Mouse (Mus musculus) liver, embryonic 11.5 days (tissue): ENCODE measurements around the gene Tnni3. TPM values are rescaled to one million over a fixed set of nuclear protein-coding genes. Genes with fewer than 3 reads are reported as not detected.

Source experiments
- ATAC-seq: fragments of 200-750 bp; cut with Nextera tagmentation; replicated peaks from 2 replicates; pipeline ENCODE4 v1.8.0; 2017; ENCODE audit warnings: moderate number of reproducible peaks, mild to moderate bottlenecking, moderate TSS enrichment, moderate library complexity; ENCODE audit not compliant: low FRiP score
- DNase-seq: peaks from one replicate; pipeline ENCODE4 v3.0.0-alpha.2; 2017; ENCODE audit warnings: low spot score
- H3K27ac ChIP-seq: fragments of 300-500 bp; sonication (generic); 2 replicates; pipeline ENCODE4 v1.5.1; 2014; ENCODE audit warnings: mild to moderate bottlenecking, low read depth, low read length, control low read depth
- H3K27me3 ChIP-seq: fragments of 300-500 bp; sonication (generic); replicated peaks from 2 replicates; pipeline ENCODE4 v1.6.1; 2014; ENCODE audit warnings: low read length, mixed read lengths; ENCODE audit not compliant: control insufficient read depth, insufficient read depth
- H3K36me3 ChIP-seq: fragments of 300-500 bp; sonication (generic); 2 replicates; pipeline ENCODE4 v1.6.1; 2014; ENCODE audit warnings: mild to moderate bottlenecking, low read length, moderate library complexity, mixed read lengths; ENCODE audit not compliant: control insufficient read depth, insufficient read depth
- H3K4me1 ChIP-seq: fragments of 300-500 bp; sonication (generic); replicated peaks from 2 replicates; pipeline ENCODE4 v1.6.1; 2014; ENCODE audit warnings: low read length, mixed read lengths; ENCODE audit not compliant: control insufficient read depth, insufficient read depth
- H3K4me2 ChIP-seq: fragments of 300-500 bp; sonication (generic); 2 replicates; pipeline ENCODE4 v1.6.1; 2014; ENCODE audit warnings: mild to moderate bottlenecking, control low read depth, moderate library complexity
- H3K4me3 ChIP-seq: fragments of 300-500 bp; sonication (generic); 2 replicates; pipeline ENCODE4 v1.5.1; 2014; ENCODE audit warnings: low read depth, low read length, control low read depth
- H3K9ac ChIP-seq: fragments of 300-500 bp; sonication (generic); 2 replicates; pipeline ENCODE4 v1.6.1; 2014; ENCODE audit warnings: low read depth, low read length, control low read depth
- H3K9me3 ChIP-seq: fragments of 300-500 bp; sonication (generic); 2 replicates; pipeline ENCODE4 v1.6.1; 2016; ENCODE audit warnings: low read length, inconsistent platforms, mixed read lengths; ENCODE audit not compliant: control insufficient read depth
- WGBS: fragments of 180-500 bp; shearing (Covaris S2); extraction: QIAGEN DNeasy Blood & Tissue Kit; methylation state at CpG from one replicate; pipeline ENCODE4 v1.1.7; 2014; 5-methylcytosine and 5-hydroxymethylcytosine counted together
- polyA plus RNA-seq: library from polyadenylated mRNA; unstranded; fragments of >200 nt; fragmentation: Nextera tagmentation; extraction: Ambion mirVana; gene quantifications from 2 replicates; pipeline ENCODE4 v1.2.1, GENCODE M21; 2014

The Tnni3 gene
- polyA plus RNA-seq, 1 experiment from 2014 or later, result 17.0 TPM

DNA sequence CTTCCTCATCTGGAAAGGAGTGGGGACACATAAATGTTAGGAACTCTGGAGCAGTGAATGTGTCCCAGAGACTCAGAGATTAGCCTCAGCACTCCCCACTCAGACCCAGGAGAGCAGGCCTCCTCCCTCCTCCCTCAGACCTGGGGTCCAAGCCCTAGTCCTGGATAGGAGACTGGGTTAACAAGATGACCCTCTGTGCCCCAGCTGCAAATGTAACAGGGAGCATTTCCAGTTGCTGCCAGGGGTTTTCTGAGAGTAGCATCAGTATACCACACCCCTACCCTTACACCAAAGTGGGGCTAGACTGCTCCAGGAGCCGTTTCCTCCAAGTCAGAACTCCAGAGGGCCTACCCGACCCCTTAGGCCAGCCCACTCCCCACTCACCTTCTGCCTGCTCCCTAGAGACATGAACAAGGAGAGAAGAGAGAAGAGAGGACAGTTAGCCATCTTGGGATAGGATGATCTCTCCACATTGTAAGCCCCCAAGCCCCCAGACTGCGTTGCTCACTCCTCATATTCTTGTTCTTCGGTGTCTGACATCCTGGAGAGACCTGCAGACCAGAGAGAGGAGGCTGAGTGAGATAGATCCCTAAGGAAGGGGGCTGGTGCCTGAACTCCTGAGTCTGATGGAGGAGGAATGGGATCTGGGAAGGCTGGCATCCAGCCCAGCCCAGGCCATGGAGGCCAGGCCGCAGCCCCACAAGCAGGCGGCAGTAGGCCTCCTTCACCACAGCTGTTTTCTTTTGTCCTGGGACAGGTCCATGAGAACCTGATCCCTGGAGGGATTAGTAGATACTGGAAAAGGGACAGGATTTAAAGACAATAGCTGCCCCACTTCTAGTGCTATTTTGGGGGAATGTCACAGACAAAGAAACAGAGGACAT lies 10.0 kb downstream of the Tnni3 start:
- no peak for DNase-seq
- 71% methylated on average over 6 of the region's 6 CpGs for WGBS
- Histone ChIP-seq H3K27me3 (no peaks in the 10 kb centered on the region), H3K36me3 (no peaks in the 10 kb centered on the region), H3K9ac (no peak overlapping the region), H3K4me3 (no peak overlapping the region), H3K9me3 (no peaks in the 10 kb centered on the region), H3K4me1 (peaks cover 13% of the 10 kb centered on the region), H3K4me2 (no peak overlapping the region), H3K27ac (no peak overlapping the region)
- ATAC-seq, result no peak

GRCm38 (mm10) chr7:4513236-4513635 lies 10.8 kb downstream of the Tnni3 start:
- peak; percentile 46 for DNase-seq
- Histone ChIP-seq H3K4me2 (no peak overlapping the region), H3K9ac (no peak overlapping the region), H3K36me3 (no peaks in the 10 kb centered on the region), H3K27ac (no peak overlapping the region), H3K4me3 (no peak overlapping the region), H3K4me1 (peaks cover 16% of the 10 kb centered on the region), H3K27me3 (no peaks in the 10 kb centered on the region), H3K9me3 (no peaks in the 10 kb centered on the region)
- WGBS, result 24% methylated on average over 13 of the region's 13 CpGs
- 0 out of 2 replicates have a peak, but pooled peaks have one; percentile 9 for ATAC-seq

DNA sequence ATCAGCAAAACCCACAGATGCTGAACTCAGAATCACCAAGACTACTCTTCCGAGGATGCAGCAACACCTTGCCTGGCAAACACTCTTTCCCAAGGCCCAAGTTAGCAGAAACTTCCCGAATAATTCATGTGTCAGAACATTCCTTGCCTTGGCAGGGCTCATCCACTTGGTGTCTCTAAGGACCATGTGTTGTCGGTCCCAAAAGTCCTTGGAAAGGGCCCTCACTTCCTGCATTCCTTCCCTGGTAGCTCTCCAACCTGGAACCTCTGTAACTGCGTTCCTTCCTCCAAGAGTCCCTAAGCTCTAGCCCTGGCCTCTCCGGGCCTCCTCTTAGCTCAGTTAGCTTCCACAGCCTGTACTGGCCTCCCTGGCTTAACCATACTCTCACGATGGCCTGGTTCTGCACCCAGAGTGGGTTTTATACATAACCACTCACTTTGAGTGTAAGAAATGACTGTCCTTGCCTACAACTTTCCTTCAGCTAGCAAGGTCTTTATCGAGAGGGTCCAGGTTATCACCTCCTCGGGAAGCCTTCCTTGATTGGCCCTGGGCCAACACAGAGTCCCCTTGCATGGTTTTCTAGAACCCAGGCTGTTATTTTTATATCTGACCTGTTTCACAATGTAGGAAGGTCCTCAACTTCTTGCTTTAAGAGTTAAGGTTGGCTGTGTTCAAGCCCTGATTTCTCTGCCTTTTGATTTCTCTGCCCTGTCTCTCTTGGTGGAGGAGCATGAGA lies 12.4 kb downstream of the Tnni3 start:
- H3K4me3 ChIP-seq, result no peak overlapping the region
- H3K27me3 ChIP-seq, result no peaks in the 10 kb centered on the region
- H3K9ac ChIP-seq, result no peak overlapping the region
- ATAC-seq, result no peak
- WGBS, result 77% methylated on average over 8 of the region's 8 CpGs
- DNase-seq, result no peak
- peaks cover 18% of the 10 kb centered on the region for H3K4me1 ChIP-seq
- no peaks in the 10 kb centered on the region for H3K36me3 ChIP-seq
- no peak overlapping the region for H3K27ac ChIP-seq
- H3K4me2 ChIP-seq, result no peak overlapping the region
- no peaks in the 10 kb centered on the region for H3K9me3 ChIP-seq

GRCm38 (mm10) chr7:4509863-4510608 lies 14.0 kb downstream of the Tnni3 start:
- Histone ChIP-seq H3K27me3 (no peaks in the 10 kb centered on the region), H3K9ac (0 out of 2 replicates have a peak overlapping the region, but pooled peaks have one; percentile 0), H3K9me3 (no peaks in the 10 kb centered on the region), H3K4me1 (peaks cover 13% of the 10 kb centered on the region), H3K36me3 (no peaks in the 10 kb centered on the region), H3K4me2 (peak overlapping the region; percentile 53), H3K4me3 (peak overlapping the region; percentile 1), H3K27ac (no peak overlapping the region)
- DNase-seq, result peak; percentile 75
- 21% methylated on average over 24 of the region's 24 CpGs for WGBS
- ATAC-seq, result peak; percentile 75

DNA sequence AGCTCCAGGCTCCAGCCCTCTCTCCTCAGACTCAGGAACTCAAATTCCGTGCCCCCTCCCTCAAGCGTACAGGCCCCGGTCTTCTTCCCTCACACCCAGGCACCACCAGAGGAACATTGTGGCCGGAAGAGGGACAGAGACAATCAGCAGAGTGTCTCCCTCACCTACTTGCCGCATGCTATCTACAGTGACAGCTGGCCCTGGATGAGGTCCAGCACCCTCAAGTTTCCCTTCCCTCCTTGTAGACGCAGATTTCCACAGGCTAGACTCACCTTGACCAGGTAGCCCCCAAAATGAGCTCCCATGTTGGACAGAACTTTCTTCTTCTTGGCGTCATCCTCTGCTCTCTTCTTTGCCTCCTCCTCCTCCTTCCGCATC lies 15.3 kb downstream of the Tnni3 start:
- Histone ChIP-seq H3K36me3 (no peaks in the 10 kb centered on the region), H3K4me3 (no peak overlapping the region), H3K27ac (no peak overlapping the region), H3K4me1 (peaks cover 24% of the 10 kb centered on the region), H3K9ac (no peak overlapping the region), H3K9me3 (no peaks in the 10 kb centered on the region), H3K4me2 (peak overlapping the region; percentile 53), H3K27me3 (no peaks in the 10 kb centered on the region)
- 56% methylated on average over 8 of the region's 8 CpGs for WGBS
- ATAC-seq (no peak), DNase-seq (no peak)

DNA sequence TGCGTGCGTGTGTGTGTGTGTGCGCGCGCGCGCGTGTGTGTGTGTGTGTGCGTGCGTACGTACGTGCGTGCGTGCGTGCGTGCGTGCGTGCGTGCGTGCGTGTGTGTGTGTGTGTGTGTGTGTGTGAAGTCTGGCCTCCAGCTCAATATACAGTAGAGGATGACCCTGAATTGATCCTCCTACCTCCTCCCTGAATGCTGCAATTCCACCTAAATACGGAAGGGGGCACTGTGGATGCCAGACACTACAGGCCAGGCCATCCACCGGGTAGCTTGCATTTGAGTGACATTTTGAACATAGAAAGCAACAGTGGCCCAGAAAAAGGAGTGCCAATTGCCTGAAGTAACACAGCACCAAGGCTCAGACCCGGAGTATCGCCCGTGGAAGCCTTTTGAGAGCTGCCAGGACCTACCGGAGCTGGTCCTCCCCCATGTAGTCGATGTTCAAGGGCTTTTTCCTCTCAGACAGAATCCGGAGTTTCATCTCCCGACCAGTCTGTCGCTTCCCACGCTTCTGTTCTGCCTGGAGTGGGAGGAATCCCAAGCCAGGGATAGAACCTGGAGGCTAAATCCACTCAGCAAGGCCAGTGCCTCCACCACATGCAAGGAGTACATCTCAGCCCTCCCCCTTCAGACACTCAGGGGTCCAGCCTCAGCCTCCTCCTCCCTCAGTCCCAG lies 15.8 kb downstream of the Tnni3 start:
- WGBS, result 76% methylated on average over 27 of the region's 32 CpGs
- H3K4me2 ChIP-seq, result peak overlapping the region; percentile 22; the same call in 1 of the 2 replicates
- H3K27ac ChIP-seq, result no peak overlapping the region

GRCm38 (mm10) chr7:4507220-4507619 lies 16.8 kb downstream of the Tnni3 start:
- Histone ChIP-seq H3K9me3 (no peaks in the 10 kb centered on the region), H3K9ac (no peak overlapping the region), H3K36me3 (no peaks in the 10 kb centered on the region), H3K4me3 (no peak overlapping the region), H3K4me2 (no peak overlapping the region), H3K27me3 (no peaks in the 10 kb centered on the region), H3K27ac (peak overlapping the region; percentile 21; the same call in 1 of the 2 replicates), H3K4me1 (peaks cover 24% of the 10 kb centered on the region)
- no peak for DNase-seq
- 33% methylated on average over 4 of the region's 4 CpGs for WGBS
- ATAC-seq, result no peak

More for the DNA sequence above, 15.8 kb downstream of the Tnni3 start:
- no peak overlapping the region for H3K4me3 ChIP-seq
- H3K36me3 ChIP-seq, result no peaks in the 10 kb centered on the region
- ATAC-seq (no peak), DNase-seq (no peak)
- no peaks in the 10 kb centered on the region for H3K9me3 ChIP-seq
- H3K27me3 ChIP-seq, result no peaks in the 10 kb centered on the region
- no peak overlapping the region for H3K9ac ChIP-seq
- H3K4me1 ChIP-seq, result peaks cover 24% of the 10 kb centered on the region
